Mouse (Mus musculus): ENCODE results near the gene Mitd1. TPM values are rescaled to one million over a fixed set of nuclear protein-coding genes. Genes with fewer than 3 reads are reported as not detected.

Mitd1 gene
- polyA plus RNA-seq, 1 experiment = 3.9 TPM

- H3K36me3 ChIP-seq (ENCODE audit: control insufficient read depth, insufficient read depth) = no peaks in the 10 kb centered on the region
- no peaks in the 10 kb centered on the region for H3K79me2 ChIP-seq (ENCODE audit: control insufficient read depth, insufficient read depth)
- H3ac ChIP-seq (ENCODE audit: control insufficient read depth, insufficient read length) = no peak overlapping the region
- peaks cover 6% of the 10 kb centered on the region for H3K27me3 ChIP-seq (ENCODE audit: control insufficient read depth, insufficient read depth, insufficient read length)
- H3K4me2 ChIP-seq (ENCODE audit: low read depth) = no peak overlapping the region
- H3K4me3 ChIP-seq = no peak overlapping the region
- no peak for TF ChIP-seq USF1 (IDR thresholded peaks at IDR 0.05; ENCODE audit: low read depth)
- TF ChIP-seq E2F4 (IDR thresholded peaks at IDR 0.05; ENCODE audit: insufficient read depth) = no peak
- TF ChIP-seq TCF3 (IDR thresholded peaks at IDR 0.05; ENCODE audit: insufficient read length, low read depth) = no peak
- no peak for TF ChIP-seq MAX (IDR thresholded peaks at IDR 0.05; ENCODE audit: low read depth)
- TF ChIP-seq REST (IDR thresholded peaks at IDR 0.05; ENCODE audit: insufficient read depth, insufficient read length) = no peak
- TF ChIP-seq TCF12 (IDR thresholded peaks at IDR 0.05; ENCODE audit: insufficient read depth, poor library complexity, severe bottlenecking) = no peak
- TF ChIP-seq POLR2A (IDR thresholded peaks at IDR 0.05; ENCODE audit: insufficient read length, low read depth) = no peak
- no peak for TF ChIP-seq POLR2AphosphoS2 (IDR thresholded peaks at IDR 0.05; ENCODE audit: insufficient read length, low read depth)
- TF ChIP-seq CEBPB (IDR thresholded peaks at IDR 0.05; ENCODE audit: insufficient read depth, poor library complexity, severe bottlenecking) = no peak
- no peak for TF ChIP-seq MYOD1 (IDR thresholded peaks at IDR 0.05; ENCODE audit: control insufficient read depth in 1 of 3, insufficient read length in 2 of 3, low read depth in 2 of 3)
- no peak for TF ChIP-seq MYOG (IDR thresholded peaks at IDR 0.05; ENCODE audit: control insufficient read depth in 1 of 3, insufficient read depth in 1 of 3, insufficient read length in 2 of 3, low read depth in 2 of 3)
- no peak for TF ChIP-seq SRF (IDR thresholded peaks at IDR 0.05; ENCODE audit: control insufficient read depth, insufficient read length, low read depth)
These were observed 27.5 kb upstream of the Mitd1 start for GRCm38 (mm10) chr1:37917666-37918065.

DNA sequence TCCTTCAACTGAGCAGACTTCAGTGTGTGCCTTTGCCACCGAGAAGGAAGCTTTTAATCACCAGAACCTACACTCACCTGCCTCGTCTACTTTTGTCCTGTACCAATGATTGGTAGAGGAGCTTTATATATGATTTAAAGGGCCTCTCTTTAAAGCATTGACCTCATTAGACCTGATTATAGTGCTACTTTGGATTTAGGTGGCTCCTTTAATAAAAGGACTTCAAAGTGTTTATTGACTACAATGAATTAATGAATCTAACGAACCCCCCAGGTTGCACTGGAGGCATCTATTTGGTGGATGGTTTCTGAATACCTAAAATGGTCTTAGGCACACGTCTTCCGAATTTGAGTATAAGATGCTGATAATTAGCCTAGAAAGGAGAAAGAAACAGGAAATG, 26.2 kb upstream of the Mitd1 start, which contains the start of gene Lyg2:
Lyg2 (minus strand) TSS at position 101 of the 400 bp plus-strand sequence.
- no peak for TF ChIP-seq POLR2A (IDR thresholded peaks at IDR 0.05; ENCODE audit: insufficient read length, low read depth)
- TF ChIP-seq CEBPB (IDR thresholded peaks at IDR 0.05; ENCODE audit: insufficient read depth, poor library complexity, severe bottlenecking) = no peak
- no peak for TF ChIP-seq MYOG (IDR thresholded peaks at IDR 0.05; ENCODE audit: control insufficient read depth in 1 of 3, insufficient read depth in 1 of 3, insufficient read length in 2 of 3, low read depth in 2 of 3)
- no peak for TF ChIP-seq E2F4 (IDR thresholded peaks at IDR 0.05; ENCODE audit: insufficient read depth)
- no peak for TF ChIP-seq MAX (IDR thresholded peaks at IDR 0.05; ENCODE audit: low read depth)
- no peak for TF ChIP-seq REST (IDR thresholded peaks at IDR 0.05; ENCODE audit: insufficient read depth, insufficient read length)
- TF ChIP-seq TCF3 (IDR thresholded peaks at IDR 0.05; ENCODE audit: insufficient read length, low read depth) = no peak
- no peak for TF ChIP-seq SRF (IDR thresholded peaks at IDR 0.05; ENCODE audit: control insufficient read depth, insufficient read length, low read depth)
- no peaks in the 10 kb centered on the region for H3K36me3 ChIP-seq (ENCODE audit: control insufficient read depth, insufficient read depth)
- H3K27me3 ChIP-seq (ENCODE audit: control insufficient read depth, insufficient read depth, insufficient read length) = peaks cover 6% of the 10 kb centered on the region
- no peak within 1 kb of the TSS for H3K4me2 ChIP-seq (ENCODE audit: low read depth)
- no peak within 1 kb of the TSS for H3K4me3 ChIP-seq
- no peaks in the 10 kb centered on the region for H3K79me2 ChIP-seq (ENCODE audit: control insufficient read depth, insufficient read depth)
- no peak within 1 kb of the TSS for H3ac ChIP-seq (ENCODE audit: control insufficient read depth, insufficient read length)

DNA sequence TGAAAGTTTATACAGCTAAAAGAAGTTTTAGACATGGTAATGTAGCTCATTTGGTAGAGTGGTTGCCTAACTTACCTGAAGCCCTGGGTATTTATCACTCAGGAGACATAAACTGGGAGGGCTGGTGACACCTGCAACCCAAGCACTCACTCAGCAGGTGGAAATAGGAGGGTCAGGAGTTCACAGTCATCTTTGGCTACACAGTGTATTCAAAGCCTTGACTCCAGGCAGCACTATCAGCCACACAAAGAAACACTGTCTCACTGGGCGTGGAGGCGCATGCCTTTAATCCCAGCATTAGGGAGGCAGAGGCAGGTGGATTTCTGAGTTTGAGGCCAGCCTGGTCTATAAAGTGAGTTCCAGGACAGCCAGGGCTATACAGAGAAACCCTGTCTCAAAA, 22.5 kb upstream of the Mitd1 start:
- H3ac ChIP-seq (ENCODE audit: control insufficient read depth, insufficient read length) = no peak overlapping the region
- H3K79me2 ChIP-seq (ENCODE audit: control insufficient read depth, insufficient read depth) = no peaks in the 10 kb centered on the region
- H3K4me3 ChIP-seq = no peak overlapping the region
- H3K27me3 ChIP-seq (ENCODE audit: control insufficient read depth, insufficient read depth, insufficient read length) = peaks cover 7% of the 10 kb centered on the region
- TF ChIP-seq E2F4 (IDR thresholded peaks at IDR 0.05; ENCODE audit: insufficient read depth) (no peak), TCF12 (IDR thresholded peaks at IDR 0.05; ENCODE audit: insufficient read depth, poor library complexity, severe bottlenecking) (no peak), CEBPB (IDR thresholded peaks at IDR 0.05; ENCODE audit: insufficient read depth, poor library complexity, severe bottlenecking) (no peak), MYOG (IDR thresholded peaks at IDR 0.05; ENCODE audit: control insufficient read depth in 1 of 3, insufficient read depth in 1 of 3, insufficient read length in 2 of 3, low read depth in 2 of 3) (no peak), MAX (IDR thresholded peaks at IDR 0.05; ENCODE audit: low read depth) (no peak), POLR2A (IDR thresholded peaks at IDR 0.05; ENCODE audit: insufficient read length, low read depth) (no peak), POLR2AphosphoS2 (IDR thresholded peaks at IDR 0.05; ENCODE audit: insufficient read length, low read depth) (no peak), MYOD1 (IDR thresholded peaks at IDR 0.05; ENCODE audit: control insufficient read depth in 1 of 3, insufficient read length in 2 of 3, low read depth in 2 of 3) (no peak), REST (IDR thresholded peaks at IDR 0.05; ENCODE audit: insufficient read depth, insufficient read length) (no peak), TCF3 (IDR thresholded peaks at IDR 0.05; ENCODE audit: insufficient read length, low read depth) (no peak), SRF (IDR thresholded peaks at IDR 0.05; ENCODE audit: control insufficient read depth, insufficient read length, low read depth) (no peak), USF1 (IDR thresholded peaks at IDR 0.05; ENCODE audit: low read depth) (no peak)
- no peak overlapping the region for H3K4me2 ChIP-seq (ENCODE audit: low read depth)
- no peaks in the 10 kb centered on the region for H3K36me3 ChIP-seq (ENCODE audit: control insufficient read depth, insufficient read depth)

DNA sequence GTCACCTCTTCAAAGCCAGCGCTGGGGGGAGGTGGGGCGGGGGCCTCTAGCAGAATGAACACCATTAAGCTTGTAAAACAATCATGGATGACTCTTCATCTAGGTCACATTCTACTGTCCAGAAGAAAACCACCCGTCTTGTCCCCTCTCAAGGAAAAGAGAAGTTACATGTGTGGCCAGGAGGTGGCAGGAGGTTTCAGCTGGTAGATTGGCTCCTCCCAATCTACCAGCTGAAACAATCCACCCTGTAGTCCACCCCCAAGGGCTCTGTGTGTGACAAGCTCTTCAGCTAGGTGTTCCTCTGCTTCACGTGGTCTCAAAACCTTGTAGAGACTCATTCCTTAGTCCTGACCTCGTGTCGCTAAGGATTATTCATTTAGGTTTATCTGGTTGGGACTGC, 13.0 kb upstream of the Mitd1 start:
- peaks cover 8% of the 10 kb centered on the region for H3K36me3 ChIP-seq (ENCODE audit: control insufficient read depth, insufficient read depth)
- no peak overlapping the region for H3K4me3 ChIP-seq
- no peaks in the 10 kb centered on the region for H3K79me2 ChIP-seq (ENCODE audit: control insufficient read depth, insufficient read depth)
- H3ac ChIP-seq (ENCODE audit: control insufficient read depth, insufficient read length) = no peak overlapping the region
- no peak for TF ChIP-seq USF1 (IDR thresholded peaks at IDR 0.05; ENCODE audit: low read depth)
- peaks cover 6% of the 10 kb centered on the region for H3K27me3 ChIP-seq (ENCODE audit: control insufficient read depth, insufficient read depth, insufficient read length)
- H3K4me2 ChIP-seq (ENCODE audit: low read depth) = no peak overlapping the region

- no peak overlapping the region for H3K4me2 ChIP-seq (ENCODE audit: low read depth)
- no peak overlapping the region for H3ac ChIP-seq (ENCODE audit: control insufficient read depth, insufficient read length)
- no peaks in the 10 kb centered on the region for H3K27me3 ChIP-seq (ENCODE audit: control insufficient read depth, insufficient read depth, insufficient read length)
- H3K79me2 ChIP-seq (ENCODE audit: control insufficient read depth, insufficient read depth) = no peaks in the 10 kb centered on the region
- TF ChIP-seq MYOD1 (IDR thresholded peaks at IDR 0.05; ENCODE audit: control insufficient read depth in 1 of 3, insufficient read length in 2 of 3, low read depth in 2 of 3) = no peak
- no peak for TF ChIP-seq E2F4 (IDR thresholded peaks at IDR 0.05; ENCODE audit: insufficient read depth)
- no peak for TF ChIP-seq POLR2A (IDR thresholded peaks at IDR 0.05; ENCODE audit: insufficient read length, low read depth)
- TF ChIP-seq REST (IDR thresholded peaks at IDR 0.05; ENCODE audit: insufficient read depth, insufficient read length) = no peak
- TF ChIP-seq TCF12 (IDR thresholded peaks at IDR 0.05; ENCODE audit: insufficient read depth, poor library complexity, severe bottlenecking) = no peak
- TF ChIP-seq USF1 (IDR thresholded peaks at IDR 0.05; ENCODE audit: low read depth) = no peak
- TF ChIP-seq POLR2AphosphoS2 (IDR thresholded peaks at IDR 0.05; ENCODE audit: insufficient read length, low read depth) = no peak
- no peak for TF ChIP-seq MAX (IDR thresholded peaks at IDR 0.05; ENCODE audit: low read depth)
- TF ChIP-seq CEBPB (IDR thresholded peaks at IDR 0.05; ENCODE audit: insufficient read depth, poor library complexity, severe bottlenecking) = no peak
- TF ChIP-seq SRF (IDR thresholded peaks at IDR 0.05; ENCODE audit: control insufficient read depth, insufficient read length, low read depth) = no peak
- TF ChIP-seq TCF3 (IDR thresholded peaks at IDR 0.05; ENCODE audit: insufficient read length, low read depth) = no peak
- TF ChIP-seq MYOG (IDR thresholded peaks at IDR 0.05; ENCODE audit: control insufficient read depth in 1 of 3, insufficient read depth in 1 of 3, insufficient read length in 2 of 3, low read depth in 2 of 3) = no peak
- H3K4me3 ChIP-seq = no peak overlapping the region
- H3K36me3 ChIP-seq (ENCODE audit: control insufficient read depth, insufficient read depth) = peaks cover 20% of the 10 kb centered on the region
These were observed 10.1 kb upstream of the Mitd1 start for GRCm38 (mm10) chr1:37900288-37900687.

Data from myocyte (in vitro differentiated cells).